Mouse (Mus musculus) midbrain, embryonic 10.5 days (tissue): ENCODE measurements around the gene Izumo3. TPM values are rescaled to one million over a fixed set of nuclear protein-coding genes. Genes with fewer than 3 reads are reported as not detected.
"Not testable (repeated sequence)": the region's sequence is repeated elsewhere in the genome, so short reads cannot be mapped to it uniquely, and the experiment has no call there.

ENCODE experiments used
- DNase-seq: peaks from one replicate; pipeline ENCODE4 v3.0.0-alpha.2; 2017; ENCODE audit warnings: low spot score
- H3K27ac ChIP-seq: fragments of 300-500 bp; sonication (generic); replicated peaks from 2 replicates; pipeline ENCODE4 v1.5.1; 2016; ENCODE audit warnings: mild to moderate bottlenecking
- H3K27me3 ChIP-seq: fragments of 300-500 bp; sonication (generic); 2 replicates; pipeline ENCODE4 v1.6.1; 2016; ENCODE audit warnings: low read depth, mild to moderate bottlenecking; ENCODE audit not compliant: poor library complexity, severe bottlenecking
- H3K36me3 ChIP-seq: fragments of 300-500 bp; sonication (generic); 2 replicates; pipeline ENCODE4 v1.6.1; 2016; ENCODE audit warnings: mild to moderate bottlenecking, moderate library complexity
- H3K4me1 ChIP-seq: fragments of 300-500 bp; sonication (generic); 2 replicates; pipeline ENCODE4 v1.6.1; 2016
- H3K4me3 ChIP-seq: fragments of 300-500 bp; sonication (generic); 2 replicates; pipeline ENCODE4 v1.5.1; 2016; ENCODE audit warnings: mild to moderate bottlenecking, moderate library complexity
- H3K9me3 ChIP-seq: fragments of 300-500 bp; sonication (generic); replicated peaks from 2 replicates; pipeline ENCODE4 v1.6.1; 2016; ENCODE audit warnings: mild to moderate bottlenecking
- WGBS: fragments of 180-500 bp; shearing (Covaris S2); methylation state at CpG from one replicate; pipeline ENCODE4 v1.1.7; 2016; 5-methylcytosine and 5-hydroxymethylcytosine counted together
- polyA plus RNA-seq: library from polyadenylated mRNA; unstranded; fragments of >200 nt; fragmentation: Nextera tagmentation; extraction: Ambion mirVana; gene quantifications from 2 replicates; pipeline ENCODE4 v1.2.1, GENCODE M21; 2016

Izumo3 gene
- polyA plus RNA-seq = not detected in 2 replicates

- no peak within 1 kb of the TSS for H3K4me3 ChIP-seq
- no peak for DNase-seq
- no peaks in the 10 kb centered on the region for H3K9me3 ChIP-seq
- no peaks in the 10 kb centered on the region for H3K4me1 ChIP-seq
- H3K27ac ChIP-seq = no peak within 1 kb of the TSS
- no peaks in the 10 kb centered on the region for H3K36me3 ChIP-seq
- no peaks in the 10 kb centered on the region for H3K27me3 ChIP-seq
Measured at GRCm38 (mm10) chr4:92147134-92147533, at the start of gene Izumo3. TSS of gene Izumo3 (minus strand) at chr4:92147234.

- not testable (repeated sequence) for H3K27me3 ChIP-seq, H3K4me3 ChIP-seq, H3K27ac ChIP-seq, H3K4me1 ChIP-seq, H3K9me3 ChIP-seq, DNase-seq, H3K36me3 ChIP-seq
- WGBS = 91% methylated on average over 1 of the region's 1 CpGs
Measured at GRCm38 (mm10) chr4:92191649-92192048, 44.6 kb upstream of the Izumo3 start, which contains the start of gene Gm12666. TSS of gene Gm12666 (minus strand) at chr4:92191749.

GRCm38 (mm10) chr4:92152646-92153045 lies 5.6 kb upstream of the Izumo3 start:
- no peaks in the 10 kb centered on the region for H3K36me3 ChIP-seq
- H3K4me3 ChIP-seq = no peak overlapping the region
- H3K27me3 ChIP-seq = no peaks in the 10 kb centered on the region
- no peaks in the 10 kb centered on the region for H3K4me1 ChIP-seq
- H3K27ac ChIP-seq = no peak overlapping the region
- no peak for DNase-seq
- H3K9me3 ChIP-seq = no peaks in the 10 kb centered on the region
- 93% methylated on average over 1 of the region's 1 CpGs for WGBS

GRCm38 (mm10) chr4:92111390-92111988 lies 35.5 kb downstream of the Izumo3 start:
- H3K4me3 ChIP-seq = no peak overlapping the region
- no peaks in the 10 kb centered on the region for H3K9me3 ChIP-seq
- H3K27me3 ChIP-seq = no peaks in the 10 kb centered on the region
- 22% methylated on average over 8 of the region's 8 CpGs for WGBS
- H3K36me3 ChIP-seq = no peaks in the 10 kb centered on the region
- no peak overlapping the region for H3K27ac ChIP-seq
- H3K4me1 ChIP-seq = peaks cover 8% of the 10 kb centered on the region
- DNase-seq = peak; percentile 14

- Histone ChIP-seq H3K9me3 (no peaks in the 10 kb centered on the region), H3K36me3 (no peaks in the 10 kb centered on the region), H3K4me1 (no peaks in the 10 kb centered on the region), H3K4me3 (no peak overlapping the region), H3K27me3 (no peaks in the 10 kb centered on the region), H3K27ac (no peak overlapping the region)
- no peak for DNase-seq
- WGBS = 90% methylated on average over 4 of the region's 4 CpGs
Measured at GRCm38 (mm10) chr4:92097386-92097785, 49.6 kb downstream of the Izumo3 start.

- Histone ChIP-seq H3K27ac (no peak overlapping the region), H3K27me3 (no peaks in the 10 kb centered on the region), H3K9me3 (no peaks in the 10 kb centered on the region), H3K4me3 (no peak overlapping the region), H3K36me3 (no peaks in the 10 kb centered on the region), H3K4me1 (no peaks in the 10 kb centered on the region)
- 86% methylated on average over 1 of the region's 1 CpGs for WGBS
- no peak for DNase-seq
Measured at GRCm38 (mm10) chr4:92095951-92096350, 51.1 kb downstream of the Izumo3 start.

Other genes starting within 250 kb of the Izumo3 start
- gene Gm12666, start 44.5 kb upstream of the Izumo3 start, polyA plus RNA-seq = not detected in 2 replicates